Mouse (Mus musculus): ENCODE data around the gene Rnf39.

DNA sequence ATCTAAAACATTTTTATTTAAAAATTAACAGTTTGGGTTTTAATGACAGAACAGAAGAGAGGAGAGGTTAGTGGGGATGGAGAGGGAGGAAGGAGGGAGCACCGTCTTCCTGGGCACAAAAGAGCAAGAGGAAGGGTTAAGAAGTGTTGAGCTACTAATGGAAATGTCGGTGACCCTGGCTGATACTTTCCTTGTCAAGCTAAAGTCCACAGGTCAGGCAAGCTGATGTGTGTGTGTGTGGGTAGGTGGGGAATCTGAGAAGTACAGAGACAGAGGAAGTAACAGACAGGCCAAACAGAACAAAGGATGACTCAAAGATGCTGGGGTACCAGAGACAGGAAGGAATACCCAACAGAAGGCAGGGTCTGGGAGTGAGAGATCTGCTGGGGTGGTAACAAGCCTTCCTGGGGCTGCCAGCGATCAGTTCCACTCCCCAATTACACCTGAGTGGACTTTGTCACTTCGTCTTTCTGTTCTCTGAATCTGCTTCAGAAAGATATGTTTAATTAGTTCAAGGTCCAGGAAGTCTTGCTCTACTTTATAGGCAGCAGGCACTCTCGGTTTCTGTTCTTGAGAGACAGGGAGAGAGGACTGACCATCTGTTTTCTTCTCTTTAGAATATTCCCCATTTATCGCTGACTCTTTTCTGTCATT lies 45.0 kb upstream of the Rnf39 start, which contains the start of gene Trim31:
- TF ChIP-seq CTCF (IDR thresholded peaks at IDR 0.05; ENCODE audit: extremely low read depth, insufficient read depth, insufficient read length, insufficient replicate concordance) (no peak), POLR2A (IDR thresholded peaks at IDR 0.05; ENCODE audit: low read depth, low read length) (no peak)
